Mouse (Mus musculus) kidney, adult 11 months (tissue): ENCODE measurements around the gene Hck.

Experiments used
- DNase-seq: peaks from one replicate; pipeline ENCODE4 v3.0.0; 2022

Hck gene

DNA sequence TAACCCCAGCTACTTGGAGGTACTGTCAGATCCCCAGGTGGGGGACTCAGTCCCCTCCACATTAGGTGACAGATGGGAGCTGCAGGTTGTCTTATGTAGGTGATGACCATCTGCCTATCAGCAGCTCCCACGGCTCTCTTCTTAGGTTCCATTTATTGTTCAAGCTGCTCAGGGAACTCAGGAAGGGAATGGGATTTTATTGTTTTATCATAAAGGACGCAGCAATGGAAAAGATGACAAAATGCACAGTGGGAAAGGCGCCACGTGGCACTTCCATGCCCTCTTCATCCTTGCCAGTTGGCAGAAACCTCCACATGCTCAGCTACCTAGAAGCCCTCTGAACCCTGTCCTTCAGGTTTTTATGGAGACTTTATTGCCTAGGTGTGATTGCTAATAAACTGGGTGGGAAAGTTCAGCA is 44.8 kb downstream of the Hck start:
- DNase-seq = no peak

DNA sequence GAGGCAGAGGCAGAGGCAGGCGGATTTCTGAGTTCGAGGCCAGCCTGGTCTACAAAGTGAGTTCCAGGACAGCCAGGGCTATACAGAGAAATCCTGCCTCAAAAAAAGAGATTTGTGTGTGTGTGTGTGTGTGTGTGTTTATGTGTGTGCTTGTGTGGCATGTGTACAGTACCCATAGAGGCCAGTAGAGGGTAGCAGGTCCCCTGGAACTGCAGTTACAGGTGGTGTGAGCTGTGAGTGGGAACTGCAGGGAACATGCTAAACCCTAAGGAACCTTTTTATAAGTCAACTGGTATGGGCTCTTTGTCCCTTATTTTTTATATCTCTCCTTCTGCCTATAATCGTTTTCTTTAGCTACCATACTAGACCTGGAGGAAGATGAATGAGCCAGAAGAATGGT is 49.0 kb downstream of the Hck start:
- DNase-seq = no peak

DNA sequence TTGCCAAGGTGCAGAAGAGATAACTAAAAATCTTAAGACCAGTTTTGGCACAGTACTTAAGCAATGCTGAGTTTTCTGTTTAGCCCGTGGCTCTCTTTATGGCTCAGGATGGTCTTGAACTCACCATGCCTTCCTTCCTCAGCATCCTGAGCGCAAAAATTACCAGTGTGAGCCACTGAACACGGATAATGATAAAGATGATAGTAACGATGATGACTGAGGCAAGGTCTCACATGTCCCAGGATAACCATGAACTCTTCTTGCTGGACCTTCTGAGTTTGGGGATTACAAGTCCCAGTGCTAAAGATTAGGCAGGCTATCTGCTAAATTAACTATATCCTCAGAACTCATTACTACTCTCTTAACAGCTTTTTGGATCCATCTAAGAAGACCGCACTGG is 51.9 kb downstream of the Hck start:
- no peak for DNase-seq

DNA sequence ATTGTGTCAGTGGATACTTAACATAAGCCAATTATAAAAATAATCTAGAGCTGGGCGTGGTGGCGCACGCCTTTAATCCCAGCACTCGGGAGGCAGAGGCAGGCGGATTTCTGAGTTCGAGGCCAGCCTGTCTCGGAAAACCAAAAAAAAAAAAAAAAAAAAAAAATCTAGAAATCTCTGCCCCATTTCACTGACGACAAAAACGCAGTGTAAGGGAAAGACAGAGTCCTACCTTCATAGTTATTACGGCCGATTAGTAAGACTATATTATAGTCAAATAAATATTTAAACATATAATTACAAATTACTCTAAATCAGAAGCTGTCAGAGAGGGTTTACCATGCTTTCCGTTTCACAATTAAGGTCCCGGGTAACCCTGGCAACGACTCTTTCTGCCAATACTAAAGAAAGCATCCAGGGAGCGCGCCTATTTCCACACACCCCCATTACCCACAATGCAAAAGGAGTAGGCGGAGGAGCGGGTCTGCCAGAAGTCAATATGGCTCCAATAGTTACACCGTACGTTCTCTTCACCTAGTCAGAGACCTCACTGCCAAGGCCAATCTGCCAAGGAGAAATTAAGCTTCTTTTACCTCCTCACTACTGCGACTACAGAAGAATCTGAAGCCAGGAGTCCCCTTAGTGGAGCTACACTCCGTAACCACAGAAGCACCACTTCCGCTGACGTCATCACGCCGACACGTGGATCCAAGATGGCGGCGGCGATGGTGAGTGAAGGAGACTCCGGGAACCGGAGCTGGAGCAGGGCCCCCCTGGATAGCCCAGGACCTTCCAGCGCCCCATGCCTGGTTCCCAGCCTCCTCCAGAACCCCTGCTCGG is 52.8 kb downstream of the Hck start, which contains the start of gene Tm9sf4:
Tm9sf4 (plus strand) TSS at position 460 of the 840 bp plus-strand sequence.
- DNase-seq = peak; percentile 90

DNA sequence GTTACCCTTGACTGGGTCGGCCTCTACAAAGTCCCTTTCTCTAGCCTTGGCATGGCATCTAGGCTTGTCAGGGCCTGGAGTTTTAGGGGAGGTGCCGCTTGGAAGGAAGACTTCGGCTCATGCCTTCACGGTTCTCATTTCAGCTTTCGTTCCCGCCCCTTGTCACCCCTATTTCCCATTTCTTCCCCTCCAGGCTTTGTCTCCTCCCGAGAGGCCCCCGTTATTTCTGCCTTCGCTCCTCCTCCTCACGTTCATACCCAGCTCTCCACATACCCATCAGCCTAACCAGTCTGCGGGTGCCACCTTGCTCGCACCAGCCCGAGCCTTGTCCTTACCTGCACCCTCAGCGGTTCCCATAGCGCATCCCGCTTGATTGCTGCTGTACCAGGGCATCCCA is 53.4 kb downstream of the Hck start:
- no peak for DNase-seq

DNA sequence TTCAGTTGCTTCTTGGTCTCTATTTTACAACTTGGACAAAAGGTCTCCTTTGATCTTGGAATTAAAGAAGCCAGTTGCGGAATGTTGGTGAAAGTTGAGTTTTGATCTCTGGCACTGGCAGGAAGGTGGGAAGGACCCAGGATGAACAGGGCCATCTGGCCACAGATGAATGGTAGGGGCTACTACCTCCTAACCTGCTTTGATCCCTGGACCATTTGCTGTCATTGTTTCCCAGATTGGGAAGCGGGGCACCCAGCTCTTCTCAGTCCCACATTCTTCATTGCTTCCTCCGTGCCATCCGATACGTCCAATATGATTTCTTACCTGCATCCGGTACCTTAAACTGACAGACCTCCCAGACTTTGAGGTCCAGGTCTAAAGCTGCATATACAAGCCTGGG is 58.9 kb downstream of the Hck start:
- DNase-seq = no peak

DNA sequence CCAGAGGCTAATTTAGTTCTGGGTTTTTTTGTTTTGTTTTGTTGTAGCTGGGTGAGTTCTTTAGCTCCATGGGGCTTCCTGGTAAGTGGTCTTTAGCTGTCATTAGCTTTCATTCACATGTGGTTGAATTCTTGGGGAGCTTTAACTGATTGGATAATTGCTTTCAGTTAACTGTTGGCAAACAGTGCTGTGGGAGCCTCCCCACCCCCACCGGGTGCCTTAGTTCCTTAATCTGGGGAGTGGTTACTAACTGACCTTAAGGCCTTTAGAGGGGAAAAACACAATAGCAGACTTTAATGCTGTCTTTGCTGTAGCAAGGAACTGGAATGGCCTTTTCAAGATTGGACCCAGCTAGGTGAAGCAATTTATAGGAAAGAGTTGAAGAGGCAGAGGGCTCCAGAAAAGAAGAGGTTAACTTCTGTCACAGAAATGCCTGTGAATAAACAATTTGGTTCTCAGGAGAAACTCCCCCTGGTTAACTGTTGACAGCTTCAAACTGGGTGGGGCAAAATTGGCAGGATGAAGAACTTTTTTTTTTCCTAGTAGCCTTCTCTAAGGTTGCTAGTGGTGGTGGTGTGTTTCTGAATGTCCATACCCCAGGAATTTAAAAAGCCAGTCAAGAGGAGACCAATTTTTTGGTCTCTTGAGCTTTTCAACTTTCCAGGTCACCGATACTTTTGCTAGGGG is 60.0 kb downstream of the Hck start:
- no peak for DNase-seq

DNA sequence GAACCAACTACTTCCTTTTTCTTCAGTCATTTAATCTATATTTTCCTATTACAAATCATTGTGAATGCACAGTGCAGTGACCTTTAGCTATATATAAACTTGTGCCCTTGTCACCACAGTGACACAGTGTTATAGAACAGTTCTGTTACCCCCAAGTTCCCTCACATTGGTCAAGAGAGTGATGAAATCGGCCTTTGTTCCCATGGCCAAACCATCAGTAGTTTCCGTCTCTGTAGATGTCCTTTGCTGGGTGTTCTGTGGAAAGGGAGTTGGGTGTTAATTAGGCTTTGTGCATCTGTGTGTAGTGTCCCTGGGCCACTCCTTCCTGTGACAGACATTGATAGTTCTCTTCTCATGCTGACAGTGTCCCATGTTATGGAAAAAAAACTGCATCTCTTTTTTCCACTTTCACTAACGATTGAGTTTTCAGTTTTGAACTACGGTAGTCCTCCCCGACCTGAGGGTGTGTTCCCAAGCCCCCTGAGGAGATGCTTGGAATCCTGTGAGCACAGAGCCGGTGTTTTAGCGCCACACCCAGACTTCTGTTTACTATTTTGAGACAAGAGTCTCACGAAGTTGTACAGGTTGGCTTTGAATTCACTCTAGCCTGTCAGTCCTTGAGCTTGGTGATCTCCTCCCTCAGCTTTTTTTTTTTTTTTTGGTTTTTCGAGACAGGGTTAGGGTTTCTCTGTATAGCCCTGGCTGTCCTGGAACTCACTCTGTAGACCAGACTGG is 62.4 kb downstream of the Hck start:
- no peak for DNase-seq

DNA sequence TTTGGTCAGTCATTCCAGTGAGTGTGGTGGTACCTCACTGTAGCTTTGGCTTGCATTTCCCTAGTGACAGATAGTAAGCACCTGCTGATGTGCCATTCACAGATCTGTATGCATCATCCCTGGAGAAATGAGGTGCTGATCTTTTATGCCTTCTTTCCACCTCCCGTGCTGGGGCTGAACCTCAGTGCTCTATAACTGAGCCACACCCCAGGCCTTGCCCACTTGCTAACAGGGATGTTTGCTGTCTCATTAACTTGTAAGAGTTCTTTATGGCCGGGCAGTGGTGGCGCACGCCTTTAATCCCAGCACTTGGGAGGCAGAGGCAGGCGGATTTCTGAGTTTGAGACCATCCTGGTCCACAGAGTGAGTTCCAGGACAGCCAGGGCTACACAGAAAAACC is 63.7 kb downstream of the Hck start:
- no peak for DNase-seq

DNA sequence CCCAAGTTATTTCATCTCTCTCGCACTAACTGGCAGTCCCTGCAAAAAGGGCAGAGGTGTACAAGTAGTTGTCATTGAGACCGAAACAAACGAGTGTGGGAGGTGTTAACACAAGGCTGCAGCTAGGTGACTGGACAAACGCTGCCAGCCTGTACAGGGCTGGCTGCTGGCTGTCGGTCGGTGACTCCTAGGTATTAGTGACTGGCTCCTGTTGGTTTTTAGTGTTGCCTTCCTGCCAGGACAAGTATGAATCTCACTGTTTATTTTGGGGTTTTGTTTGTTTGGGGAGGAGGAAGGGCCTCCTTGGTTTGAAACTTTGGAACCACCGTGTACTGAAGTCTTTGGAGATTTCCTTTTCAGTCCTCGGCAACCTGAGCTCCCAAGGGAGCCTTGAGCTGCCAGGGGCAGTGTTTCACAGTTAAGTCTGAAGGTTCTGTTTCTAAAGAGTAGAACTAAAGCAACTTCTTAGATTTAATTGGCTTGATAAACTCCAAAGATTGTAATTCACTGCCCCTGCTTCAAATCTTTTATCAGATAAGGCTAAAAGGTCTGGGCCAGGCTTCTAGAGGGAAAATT is 67.8 kb downstream of the Hck start:
- DNase-seq = no peak

DNA sequence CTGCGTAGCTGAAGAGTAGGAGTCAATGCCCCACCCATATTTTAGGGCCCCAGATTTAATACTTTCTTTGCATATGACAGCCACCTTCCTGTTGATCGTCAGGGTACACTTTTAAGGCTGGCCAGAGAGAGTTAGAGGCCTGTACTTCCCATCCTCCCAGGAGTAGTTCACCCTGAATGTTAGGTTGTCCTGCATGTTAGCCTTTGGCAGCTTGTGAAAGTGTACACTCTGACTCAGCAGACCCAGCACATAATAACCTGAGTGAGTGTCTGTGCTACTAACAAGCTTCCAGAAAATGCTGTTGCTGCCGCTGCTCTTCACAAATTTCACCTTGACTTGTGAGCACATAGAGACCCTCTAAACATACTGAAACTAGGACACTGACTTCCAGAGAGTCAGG is 68.9 kb downstream of the Hck start:
- no peak for DNase-seq

DNA sequence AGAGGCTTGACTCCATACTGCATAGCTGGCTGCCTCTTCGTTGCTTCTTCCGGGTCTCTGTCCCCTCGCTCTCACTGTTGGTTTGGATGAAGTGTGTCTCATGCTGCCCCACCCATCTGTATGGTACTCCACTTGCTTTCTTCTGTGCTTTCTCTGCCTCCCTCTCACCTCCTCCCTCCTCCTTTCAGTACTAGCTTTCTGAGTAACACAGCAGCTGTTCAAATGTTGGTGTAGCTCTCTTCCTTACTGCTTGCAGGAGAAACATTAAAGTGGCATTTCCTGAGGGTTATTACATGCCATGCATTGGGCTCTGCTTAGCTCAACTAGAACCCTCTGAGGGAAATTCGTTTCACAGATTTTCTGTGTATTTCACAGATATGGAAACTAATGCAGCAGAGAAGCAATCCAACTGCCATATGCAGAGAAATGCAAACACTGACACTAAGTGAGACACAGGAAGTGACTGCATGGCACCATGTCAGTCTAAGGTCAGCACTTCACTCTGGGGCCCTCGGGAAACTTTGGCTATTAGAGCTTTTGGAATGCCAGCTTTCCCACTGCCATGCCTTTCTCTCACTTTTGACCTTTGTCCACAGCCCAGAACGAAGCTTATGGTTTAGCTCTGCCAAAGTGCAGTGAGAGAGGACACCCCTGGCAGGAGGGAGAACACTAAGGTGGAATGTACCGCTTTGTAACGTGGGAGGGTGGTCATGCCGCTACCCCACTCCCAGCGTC is 71.0 kb downstream of the Hck start:
- peak; percentile 48 for DNase-seq

DNA sequence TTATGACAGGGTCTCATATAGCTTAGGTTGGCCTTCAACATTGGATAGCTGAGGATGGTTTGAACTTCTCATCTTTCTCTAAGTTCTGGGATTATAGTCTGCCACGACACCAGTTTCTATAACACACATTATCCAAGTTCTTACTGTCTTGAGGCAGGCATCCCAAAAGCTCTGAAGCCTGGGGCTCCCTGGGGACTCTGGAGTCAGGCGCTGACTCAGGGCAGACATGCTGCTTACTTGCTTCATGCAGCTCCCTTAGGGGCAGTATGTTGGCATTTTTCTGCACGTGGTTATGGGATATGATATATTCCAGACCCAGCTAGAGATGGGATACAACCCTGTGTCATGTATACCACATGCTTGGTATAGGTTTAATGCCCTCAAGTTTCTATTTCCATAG is 71.7 kb downstream of the Hck start:
- no peak for DNase-seq

DNA sequence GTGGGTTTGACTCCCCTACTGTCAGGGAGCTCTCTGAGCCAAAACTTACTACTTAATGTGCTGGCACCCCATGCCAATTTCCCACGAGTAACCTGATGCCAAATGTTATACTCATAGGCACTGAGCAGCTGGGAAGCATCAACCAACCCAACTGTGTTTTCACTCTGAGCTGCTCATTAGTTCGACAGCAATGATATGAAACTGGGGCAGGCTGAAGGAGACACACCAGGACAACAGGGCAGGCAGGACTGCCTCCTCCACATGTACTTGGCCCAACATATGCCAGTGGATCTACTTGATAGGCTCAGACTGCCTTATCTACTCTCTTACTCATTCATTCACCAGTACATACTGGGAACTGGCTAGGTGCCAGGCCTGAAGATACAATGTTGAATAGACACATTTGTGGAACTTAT is 77.9 kb downstream of the Hck start:
- no peak for DNase-seq

DNA sequence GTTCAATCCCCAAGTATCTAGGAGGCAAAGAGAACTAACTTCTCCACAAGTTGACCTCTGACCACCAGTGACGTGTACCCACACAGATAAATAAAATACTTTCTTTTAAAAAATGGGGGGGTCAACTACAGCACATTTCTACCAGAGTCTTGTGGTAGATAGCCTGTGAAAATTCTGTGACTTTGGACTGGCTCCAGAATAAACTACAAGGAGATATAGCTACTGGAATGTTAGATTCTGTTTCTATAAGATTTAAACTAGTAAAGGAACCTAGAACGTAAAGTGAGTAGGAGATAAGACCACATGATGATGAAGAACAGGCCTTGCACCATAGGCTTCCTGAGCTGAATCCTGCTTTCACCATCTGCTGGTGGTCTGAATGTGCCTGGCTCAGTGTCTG is 79.6 kb downstream of the Hck start:
- no peak for DNase-seq

DNA sequence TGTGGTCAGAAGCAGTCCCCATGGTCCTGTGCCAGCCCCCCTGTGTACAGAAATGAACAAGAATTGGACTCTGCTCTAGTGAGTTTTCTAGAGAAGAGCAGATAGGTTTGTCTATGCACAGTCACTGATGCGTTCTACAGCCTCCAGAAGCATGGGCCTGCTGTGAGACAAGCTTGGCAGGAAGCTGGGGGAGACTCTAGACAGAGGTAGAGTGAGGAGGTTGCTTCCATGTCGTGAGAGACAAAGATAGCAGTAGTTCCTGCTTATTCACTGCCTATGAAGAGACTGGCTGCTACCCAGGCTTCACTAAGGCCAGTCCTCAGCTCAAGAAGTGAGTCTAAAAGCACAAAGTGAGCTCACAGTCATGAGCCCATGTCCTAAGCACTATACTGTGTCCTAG is 83.0 kb downstream of the Hck start:
- no peak for DNase-seq

DNA sequence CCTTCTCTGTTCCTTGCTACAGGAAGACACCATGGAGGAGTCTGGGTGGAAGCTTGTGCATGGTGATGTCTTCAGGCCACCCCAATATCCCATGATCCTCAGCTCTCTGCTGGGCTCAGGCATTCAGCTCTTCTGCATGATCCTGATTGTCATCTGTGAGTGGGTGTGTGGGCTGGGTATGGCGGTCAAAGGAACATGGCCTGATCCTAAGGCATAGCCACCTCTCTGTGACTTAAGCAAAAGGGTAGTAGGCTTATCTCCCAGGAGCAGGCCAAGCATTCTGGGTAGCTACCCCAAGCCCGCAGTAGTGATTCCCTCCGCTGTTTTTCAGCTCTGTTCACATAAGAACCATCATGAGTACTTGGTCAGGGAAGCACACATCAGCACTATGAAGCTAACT is 86.0 kb downstream of the Hck start:
- DNase-seq = no peak

DNA sequence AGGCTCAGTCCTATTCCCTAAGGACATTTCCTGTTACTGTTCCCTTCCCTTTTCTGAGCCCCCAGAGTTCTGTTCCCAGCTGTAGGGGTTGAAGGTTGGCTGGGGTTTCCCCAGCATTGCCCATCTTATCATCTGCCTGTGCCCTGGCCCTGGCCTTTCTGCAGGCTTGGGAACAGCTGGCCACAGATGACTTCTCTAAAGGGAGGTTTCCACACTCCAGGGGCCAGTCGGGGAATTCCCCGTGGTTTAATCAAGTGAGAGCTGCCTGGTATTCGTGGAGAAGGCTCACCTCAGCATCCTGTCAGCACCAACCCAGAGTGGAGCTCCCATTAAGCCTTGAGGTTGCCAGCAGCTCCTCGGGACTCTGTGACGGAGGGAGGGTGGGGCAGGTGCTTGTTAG is 90.2 kb downstream of the Hck start:
- no peak for DNase-seq

DNA sequence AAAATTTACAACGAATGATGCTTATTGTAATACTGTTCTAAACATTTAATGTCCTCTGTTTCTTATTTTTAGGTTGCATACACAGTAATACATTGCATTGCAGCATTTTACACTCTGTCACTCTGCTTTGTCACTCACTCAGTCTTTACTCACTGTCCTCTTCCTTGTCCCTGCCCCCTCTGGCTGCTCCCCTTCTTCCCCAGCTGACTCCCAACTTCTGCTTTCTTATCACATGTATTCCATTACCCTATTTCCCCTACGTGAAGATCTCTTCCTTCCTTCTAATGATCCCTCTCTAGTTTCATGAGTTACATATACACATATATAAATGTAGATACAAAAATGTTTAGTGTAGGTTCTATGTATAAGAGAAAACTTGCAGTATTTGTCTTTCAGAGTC is 90.8 kb downstream of the Hck start:
- no peak for DNase-seq
